Mouse (Mus musculus): ENCODE measurements around the gene Eif2a.
A peak's percentile ranks its signal among the peaks of the same experiment; 100 is the strongest.

Gene Eif2a

GRCm38 (mm10) chr3:58525652-58526407, at the start of gene Eif2a, which contains the start of gene Serp1:
TSS of gene Eif2a (plus strand) at chr3:58525821.
TSS of gene Serp1 (minus strand) at chr3:58525892.
- DNase-seq (ENCODE audit: extremely low read depth, low read depth, low spot score) = peak; percentile 64

- DNase-seq (ENCODE audit: extremely low read depth, low read depth, low spot score) = no peak
These were observed 46.7 kb upstream of the Eif2a start for GRCm38 (mm10) chr3:58478755-58479455.

GRCm38 (mm10) chr3:58485883-58486282, 39.7 kb upstream of the Eif2a start:
- DNase-seq (ENCODE audit: extremely low read depth, low read depth, low spot score) = no peak

GRCm38 (mm10) chr3:58487121-58487520, 38.5 kb upstream of the Eif2a start:
- no peak for DNase-seq (ENCODE audit: extremely low read depth, low read depth, low spot score)

- DNase-seq (ENCODE audit: extremely low read depth, low read depth, low spot score) = no peak
These were observed 37.4 kb upstream of the Eif2a start for GRCm38 (mm10) chr3:58487999-58488775.

- no peak for DNase-seq (ENCODE audit: extremely low read depth, low read depth, low spot score)
These were observed 34.8 kb upstream of the Eif2a start for GRCm38 (mm10) chr3:58490787-58491186.

- no peak for DNase-seq (ENCODE audit: extremely low read depth, low read depth, low spot score)
These were observed 32.0 kb upstream of the Eif2a start for GRCm38 (mm10) chr3:58493621-58494020.

GRCm38 (mm10) chr3:58501961-58502360, 23.7 kb upstream of the Eif2a start:
- DNase-seq (ENCODE audit: extremely low read depth, low read depth, low spot score) = no peak

- DNase-seq (ENCODE audit: extremely low read depth, low read depth, low spot score) = no peak
These were observed 21.8 kb upstream of the Eif2a start for GRCm38 (mm10) chr3:58503720-58504333.

- DNase-seq (ENCODE audit: extremely low read depth, low read depth, low spot score) = no peak
These were observed 20.9 kb upstream of the Eif2a start for GRCm38 (mm10) chr3:58504676-58505075.

GRCm38 (mm10) chr3:58508020-58508750, 17.4 kb upstream of the Eif2a start:
- no peak for DNase-seq (ENCODE audit: extremely low read depth, low read depth, low spot score)

- DNase-seq (ENCODE audit: extremely low read depth, low read depth, low spot score) = no peak
These were observed 14.0 kb upstream of the Eif2a start for GRCm38 (mm10) chr3:58511581-58511980.

- no peak for DNase-seq (ENCODE audit: extremely low read depth, low read depth, low spot score)
These were observed 12.9 kb upstream of the Eif2a start for GRCm38 (mm10) chr3:58512740-58513139.

GRCm38 (mm10) chr3:58513483-58513882, 12.1 kb upstream of the Eif2a start:
- DNase-seq (ENCODE audit: extremely low read depth, low read depth, low spot score) = no peak

- no peak for DNase-seq (ENCODE audit: extremely low read depth, low read depth, low spot score)
These were observed 9.5 kb upstream of the Eif2a start for GRCm38 (mm10) chr3:58515947-58516601.

- no peak for DNase-seq (ENCODE audit: extremely low read depth, low read depth, low spot score)
These were observed 9.0 kb upstream of the Eif2a start for GRCm38 (mm10) chr3:58516602-58516976.

- no peak for DNase-seq (ENCODE audit: extremely low read depth, low read depth, low spot score)
These were observed 8.4 kb upstream of the Eif2a start for GRCm38 (mm10) chr3:58517258-58517657.

GRCm38 (mm10) chr3:58517800-58518199, 7.8 kb upstream of the Eif2a start:
- no peak for DNase-seq (ENCODE audit: extremely low read depth, low read depth, low spot score)

GRCm38 (mm10) chr3:58518962-58519361, 6.7 kb upstream of the Eif2a start:
- DNase-seq (ENCODE audit: extremely low read depth, low read depth, low spot score) = no peak

GRCm38 (mm10) chr3:58519536-58519935, 6.1 kb upstream of the Eif2a start:
- no peak for DNase-seq (ENCODE audit: extremely low read depth, low read depth, low spot score)
